Mouse (Mus musculus) G1E (cell line): Measurements from ENCODE around the gene Pcx.

ENCODE experiments used
- CTCF ChIP-seq: IDR thresholded peaks from 2 replicates; pipeline ENCODE4 v1.5.1; 2012; ENCODE audit warnings: low read depth, low read length, inconsistent platforms, mixed read lengths
- GATA1 ChIP-seq: IDR thresholded peaks from 2 replicates; pipeline ENCODE4 v1.6.1; 2012; ENCODE audit warnings: borderline replicate concordance, low read length, inconsistent platforms, mixed read lengths
- POLR2AphosphoS5 ChIP-seq: IDR thresholded peaks from 2 replicates; pipeline ENCODE4 v1.6.1; 2012; ENCODE audit warnings: low read depth, low read length, inconsistent platforms; ENCODE audit not compliant: insufficient replicate concordance
- TAL1 ChIP-seq: conservative IDR thresholded peaks from 2 replicates; pipeline ENCODE4 v1.6.1; 2012; ENCODE audit warnings: low read depth, low read length, inconsistent platforms, mixed read lengths

- TF ChIP-seq CTCF (no peak), GATA1 (no peak), POLR2AphosphoS5 (no peak), TAL1 (no peak)
Observed at GRCm38 (mm10) chr19:4513236-4513858, 3.1 kb downstream of the Pcx start.
